Mouse (Mus musculus) bone marrow macrophage, adult 2 months (primary cell): Measurements from ENCODE around the gene Hnrnpr.

Source experiments
- CTCF ChIP-seq: IDR thresholded peaks from 2 replicates; pipeline ENCODE4 v1.5.1; 2012; ENCODE audit warnings: low read depth, mild to moderate bottlenecking, low read length, moderate library complexity
- POLR2A ChIP-seq: IDR thresholded peaks from 2 replicates; pipeline ENCODE4 v1.6.1; 2012; ENCODE audit warnings: mild to moderate bottlenecking, low read depth, low read length, borderline replicate concordance

DNA sequence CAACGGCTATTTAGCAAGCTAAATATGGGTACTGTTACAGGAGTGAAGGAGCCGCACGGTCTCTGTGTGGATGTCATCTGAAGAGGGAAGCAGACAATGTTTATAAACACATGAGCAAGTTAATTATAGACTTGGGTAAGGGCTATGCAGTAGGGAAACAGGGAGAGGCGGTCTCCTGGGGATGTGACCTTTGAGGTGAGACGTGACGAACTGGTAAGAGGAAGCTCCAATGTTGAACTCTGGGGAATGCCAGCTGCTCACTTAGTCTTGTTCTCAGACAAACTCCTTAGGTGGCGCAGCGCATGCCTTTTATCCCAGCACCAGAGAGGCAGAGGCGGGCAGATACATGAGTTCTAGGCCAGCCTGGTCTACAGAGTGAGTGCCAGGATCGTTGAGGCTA lies 48.8 kb upstream of the Hnrnpr start:
- TF ChIP-seq CTCF, result no peak
- no peak for TF ChIP-seq POLR2A
